Mouse (Mus musculus) mouse embryonic stem cell (cell line): ENCODE data around the gene Ngfr.
"Not testable (repeated sequence)": the region's sequence is repeated elsewhere in the genome, so short reads cannot be mapped to it uniquely, and the experiment has no call there.

Experiments
- in situ Hi-C, 2 experiments: fragments of 300-500 bp; cut with MboI; formaldehyde crosslinking; loops; 1 replicate in 1 of 2; 3 replicates in 1 of 2; pipeline ENCODE4 v1.14.3; 2019 to 2020; ENCODE audit warnings: low sequenced_read_pairs in 2 of 2, low pct_unique_long_range_greater_than_20kb in 1 of 2, mixed read lengths in 1 of 2; ENCODE audit not compliant: unreplicated experiment in 1 of 2

Gene Ngfr

GRCm38 (mm10) chr11:95587423-95587951, at the start of gene Ngfr:
Gene Ngfr (minus strand): TSS chr11:95587735.
- in situ Hi-C loops = no loop called here

GRCm38 (mm10) chr11:95635030-95635429, 47.5 kb upstream of the Ngfr start:
- in situ Hi-C loops = no loop called here

GRCm38 (mm10) chr11:95633512-95634000, 46.0 kb upstream of the Ngfr start:
- in situ Hi-C loops = no loop called here

DNA sequence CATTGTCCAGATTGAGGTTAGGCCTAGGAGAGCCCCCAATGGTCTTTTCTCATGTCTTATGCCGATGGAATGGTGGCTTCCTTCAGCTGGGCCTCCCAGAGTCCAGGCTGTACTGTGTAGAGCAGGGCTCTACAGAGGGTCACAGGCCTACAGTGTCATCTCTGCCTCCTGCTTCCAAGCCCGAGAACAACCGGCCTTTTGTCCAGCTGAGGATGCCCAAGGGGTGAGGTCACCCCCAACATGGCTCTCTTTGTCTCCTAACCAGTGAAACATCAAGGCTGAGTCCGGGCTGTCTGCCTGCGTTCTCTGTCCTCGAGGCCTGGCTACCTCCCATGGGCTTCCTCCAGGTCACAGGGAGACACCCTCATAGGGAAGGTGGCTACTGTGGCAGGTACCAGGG, 44.9 kb upstream of the Ngfr start:
- in situ Hi-C loops = no loop called here

DNA sequence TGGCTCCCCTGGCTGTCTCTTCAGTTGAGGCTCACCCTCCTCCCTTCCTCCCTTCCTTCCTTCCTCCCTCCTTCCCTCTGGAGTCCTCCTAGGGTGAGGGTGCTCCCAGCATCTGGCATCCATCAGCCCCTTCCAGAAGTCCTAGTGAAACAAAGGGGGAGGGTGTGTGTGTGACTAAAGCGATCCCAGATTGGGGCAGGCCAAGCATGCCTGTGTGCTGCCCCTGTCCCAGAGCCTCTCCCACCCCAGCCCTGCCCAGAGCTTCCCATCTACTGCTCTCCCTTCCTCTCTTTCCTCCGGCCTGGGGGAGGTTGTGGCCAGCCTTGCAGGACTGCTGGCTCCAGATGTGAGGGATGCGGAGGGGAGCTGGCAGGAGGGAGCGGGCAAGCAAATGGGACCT, 43.8 kb upstream of the Ngfr start:
- in situ Hi-C loops = no loop called here

- in situ Hi-C loops = no loop called here
Observed at GRCm38 (mm10) chr11:95630558-95630957, 43.0 kb upstream of the Ngfr start.

DNA sequence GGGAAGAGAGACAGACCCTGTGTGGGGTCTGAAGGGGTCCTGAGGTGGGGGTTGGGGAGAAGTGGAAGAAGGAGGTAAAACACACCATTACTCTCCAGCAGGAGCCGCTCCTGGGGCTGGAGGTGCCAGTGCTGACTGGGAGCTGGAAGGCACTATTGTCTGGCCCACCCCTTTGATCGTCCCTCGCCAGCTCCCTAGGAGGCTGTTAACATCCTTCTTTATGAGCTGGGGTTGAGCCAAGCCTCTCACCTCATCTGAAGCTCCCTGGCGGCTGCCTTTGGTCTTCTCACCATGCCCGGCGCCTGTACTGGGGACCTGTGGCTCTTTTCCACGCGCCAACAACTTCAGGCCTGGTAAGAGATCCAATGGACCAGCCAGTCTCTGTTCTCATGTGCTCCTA, 34.9 kb upstream of the Ngfr start:
- in situ Hi-C loops = no loop called here

DNA sequence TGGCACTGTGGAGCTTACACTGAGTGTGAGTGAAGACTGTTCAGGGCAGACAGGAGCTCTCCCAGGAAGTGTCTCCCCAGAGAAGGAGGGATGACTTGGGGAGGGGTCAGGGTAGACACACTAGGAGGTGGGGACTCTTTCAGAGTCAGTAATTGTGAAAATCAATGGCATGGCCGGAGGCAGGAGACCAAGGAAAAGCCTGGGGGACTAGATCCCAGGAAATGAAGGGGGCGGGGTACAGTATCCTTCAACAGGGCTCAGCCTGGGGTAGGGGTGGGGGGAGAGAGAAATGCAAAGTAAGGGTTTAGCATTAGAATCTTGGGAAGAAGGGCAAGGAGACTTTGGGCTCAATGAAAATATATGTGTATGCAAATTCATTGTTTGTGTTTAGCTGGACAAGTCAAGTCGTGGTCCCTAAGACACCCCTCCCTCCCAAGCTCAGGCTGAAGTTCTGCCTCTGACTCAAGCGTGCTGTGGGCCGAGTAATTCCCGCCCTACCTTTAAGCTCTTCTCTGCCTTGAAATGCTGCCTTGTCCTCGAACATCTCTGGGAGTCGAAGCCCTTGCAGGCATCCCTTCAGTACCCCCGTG, 34.1 kb upstream of the Ngfr start:
- in situ Hi-C loops = no loop called here

DNA sequence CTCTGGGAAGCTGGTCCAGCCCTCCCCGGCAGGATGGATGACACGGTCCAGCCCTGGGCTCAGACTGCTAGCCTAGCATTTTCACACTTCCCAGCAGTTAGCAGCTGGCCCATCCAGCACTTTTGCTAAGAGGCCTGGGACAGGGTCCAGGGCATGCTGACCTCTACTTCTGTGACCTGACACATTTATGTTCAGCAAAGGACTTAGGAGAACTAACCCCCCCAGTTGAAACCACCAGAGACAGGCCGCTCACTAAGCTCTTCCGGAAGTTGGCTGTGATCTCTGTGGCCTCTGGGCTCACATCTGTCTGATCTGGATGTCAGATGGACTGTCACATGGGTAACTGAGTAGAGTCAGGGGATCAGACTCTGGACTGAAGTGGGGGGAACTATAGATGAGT, 33.5 kb upstream of the Ngfr start:
- in situ Hi-C loops = no loop called here

- in situ Hi-C loops = no loop called here
Observed at GRCm38 (mm10) chr11:95619886-95620444, 32.4 kb upstream of the Ngfr start.

DNA sequence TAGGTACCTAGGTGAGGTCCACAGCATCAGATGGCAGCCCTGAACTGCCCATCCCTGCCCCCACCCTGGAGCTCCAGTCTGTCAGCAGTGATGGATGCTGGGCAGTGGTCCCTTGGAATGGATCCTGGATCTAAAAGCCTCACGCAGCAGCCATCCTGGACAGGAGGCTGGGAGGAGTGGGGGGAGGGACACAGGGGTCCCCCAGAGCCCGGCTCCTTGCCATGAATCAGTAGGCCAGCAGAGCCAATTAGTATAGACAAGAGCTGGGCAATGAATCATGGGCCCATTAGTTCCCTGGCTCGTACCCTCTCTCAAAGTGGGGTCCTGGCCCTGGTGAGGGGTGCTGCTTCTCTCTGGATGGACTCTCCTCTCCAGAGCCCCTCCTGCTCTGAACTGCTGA, 31.5 kb upstream of the Ngfr start:
- in situ Hi-C loops = no loop called here

- in situ Hi-C loops = no loop called here
Observed at GRCm38 (mm10) chr11:95617785-95618465, 30.4 kb upstream of the Ngfr start.

GRCm38 (mm10) chr11:95614739-95615138, 27.2 kb upstream of the Ngfr start:
- in situ Hi-C loops = no loop called here

DNA sequence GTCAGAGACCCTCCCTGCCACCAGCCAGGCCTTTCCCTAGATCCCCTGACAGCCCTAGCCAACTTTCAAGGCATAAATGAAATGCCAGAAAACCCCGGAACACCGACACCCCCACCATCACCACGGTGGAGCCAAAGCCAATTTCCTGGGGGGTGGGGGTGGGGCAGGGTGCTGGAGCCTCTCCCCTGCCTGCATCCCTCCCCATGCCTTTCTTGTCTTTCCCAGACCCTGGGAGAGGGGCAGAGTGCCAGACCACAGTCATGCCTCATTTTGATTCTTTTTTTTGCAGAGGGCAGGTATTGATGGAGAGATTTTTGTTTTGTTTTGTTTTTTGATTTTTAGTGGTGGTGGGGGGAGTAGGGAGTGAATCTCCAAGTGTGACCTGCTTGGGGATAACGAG, 23.7 kb upstream of the Ngfr start:
- in situ Hi-C loops = no loop called here

DNA sequence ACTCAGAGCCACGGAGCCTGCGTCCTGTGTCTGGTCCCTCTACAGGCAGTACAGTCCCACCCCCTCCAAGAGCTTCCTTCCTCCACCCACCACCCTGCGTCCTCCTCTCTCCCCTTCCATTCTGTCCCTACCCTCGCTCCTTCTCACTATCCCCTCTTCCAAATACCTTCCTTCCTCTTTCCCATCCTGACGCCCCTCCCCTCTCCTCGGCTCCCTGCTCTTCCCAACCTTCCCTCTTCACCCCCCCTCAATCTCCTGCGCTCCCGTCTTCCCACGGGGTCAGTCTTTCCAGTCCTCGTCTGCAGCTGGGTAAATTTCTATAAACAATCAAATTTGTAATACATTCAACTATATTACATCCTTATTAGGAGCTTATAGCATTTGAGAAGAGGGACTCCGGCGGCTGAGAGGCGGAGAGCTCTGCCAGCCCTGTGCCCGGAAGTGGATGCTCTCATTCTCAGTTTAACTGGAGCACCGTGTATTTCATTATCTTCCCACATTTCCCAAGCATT, 22.9 kb upstream of the Ngfr start:
- in situ Hi-C loops = no loop called here

GRCm38 (mm10) chr11:95609924-95610323, 22.4 kb upstream of the Ngfr start:
- in situ Hi-C loops = no loop called here

DNA sequence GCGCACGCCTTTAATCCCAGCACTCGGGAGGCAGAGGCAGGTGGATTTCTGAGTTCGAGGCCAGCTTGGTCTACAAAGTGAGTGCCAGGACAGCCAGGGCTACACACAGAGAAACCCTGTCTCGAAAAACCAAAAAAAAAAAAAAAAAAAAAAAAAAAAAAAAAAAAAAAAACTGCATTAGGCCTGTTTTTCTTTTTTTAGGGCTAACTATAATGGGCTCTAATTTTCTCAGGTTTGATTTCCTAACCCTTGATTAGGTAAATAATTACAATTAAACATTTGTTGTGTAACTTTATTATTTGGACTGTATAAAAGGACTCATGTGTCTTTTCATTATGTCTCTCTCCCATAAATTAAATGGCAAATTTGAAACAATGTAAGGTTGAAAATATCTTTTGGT, 19.8 kb upstream of the Ngfr start:
- in situ Hi-C loops = not testable (repeated sequence)

DNA sequence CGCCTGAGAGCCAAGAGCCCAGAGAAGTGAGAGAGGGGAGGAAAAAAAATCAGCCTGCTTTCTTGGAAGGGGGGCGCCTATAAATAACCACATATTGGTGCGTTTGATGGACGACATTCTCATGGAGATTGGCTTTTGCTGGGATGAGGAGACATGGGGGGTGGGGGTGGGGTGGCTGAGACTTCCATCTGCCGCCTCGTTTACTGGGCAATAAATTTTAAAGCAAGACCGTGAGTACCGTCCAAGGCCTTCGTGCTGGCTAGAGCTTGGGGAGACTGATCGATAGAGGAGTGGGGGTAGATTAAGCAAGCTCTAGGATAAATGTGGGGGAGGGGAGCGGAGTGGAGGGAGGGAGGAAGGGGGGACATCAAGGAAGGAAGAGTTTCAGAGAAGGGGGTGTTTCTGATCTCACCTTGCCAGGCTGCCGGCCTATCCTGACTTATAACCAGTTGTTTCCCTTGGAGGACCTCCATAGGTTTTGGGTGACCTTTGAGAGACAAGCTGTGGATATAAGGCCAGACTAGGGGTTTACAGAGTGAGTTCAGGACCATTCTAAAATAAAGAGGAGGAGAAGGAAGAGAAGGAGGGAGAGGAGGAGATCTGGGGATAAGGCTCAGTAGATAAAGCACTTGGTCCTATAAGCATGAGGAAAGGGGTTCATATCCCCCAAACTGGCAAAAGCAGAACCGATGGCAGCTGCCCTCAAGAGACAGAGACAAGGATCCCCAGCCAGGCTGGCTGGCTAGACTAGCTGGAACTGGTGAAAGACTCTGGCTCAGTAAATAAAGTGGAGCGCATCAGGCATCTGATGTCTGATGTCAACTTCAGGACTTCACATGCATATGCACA, 10.9 kb upstream of the Ngfr start:
- in situ Hi-C loops = no loop called here

DNA sequence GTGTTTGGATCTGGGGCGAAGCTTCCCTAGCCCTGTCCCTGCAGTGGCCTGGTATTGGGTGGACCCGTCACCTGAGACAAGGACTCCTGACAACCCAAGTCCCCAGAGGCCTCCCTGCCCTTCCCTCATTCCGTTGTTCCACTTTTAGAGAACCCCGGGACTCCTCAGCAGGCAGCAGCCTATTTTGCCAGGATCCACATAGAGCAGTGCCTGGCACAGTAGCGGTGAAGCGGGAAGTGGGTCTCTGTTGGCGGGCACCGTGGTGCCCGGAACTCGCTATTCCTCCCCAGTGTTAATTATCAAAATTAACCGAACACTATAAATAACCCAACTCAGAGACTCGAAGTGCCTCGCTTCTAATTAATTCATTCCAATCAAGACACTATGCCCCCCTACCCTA, 10.2 kb upstream of the Ngfr start:
- in situ Hi-C loops = no loop called here
